Mouse (Mus musculus): ENCODE measurements around the gene 9930104L06Rik.

9930104L06Rik gene

DNA sequence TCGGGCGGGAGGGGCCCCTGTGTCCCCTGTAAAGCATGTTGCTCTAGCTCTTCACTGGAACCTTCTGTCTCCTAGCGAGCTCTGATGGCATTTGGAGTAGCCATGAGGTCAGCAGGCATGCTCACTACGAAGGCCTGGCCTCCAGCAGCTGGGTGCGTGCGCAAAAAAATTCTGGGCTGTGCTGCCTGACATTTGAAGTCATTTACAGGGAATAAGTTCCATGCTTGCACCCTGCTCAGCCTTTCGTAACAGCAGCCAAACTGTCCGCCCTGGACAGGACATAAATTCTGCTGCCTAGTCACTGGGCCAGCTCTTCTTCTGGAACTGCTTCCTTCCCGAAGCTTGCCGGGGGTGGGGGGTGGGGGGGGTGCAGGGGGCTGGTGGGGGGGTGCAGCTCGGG lies 22.2 kb downstream of the 9930104L06Rik start:
- in situ Hi-C loops (cut with MseI, MboI) = loop anchor here in 1 of 2 experiments (5.0 kb wide), 1 partner anchor 63 kb away; no protein-coding TSS in a partner anchor

DNA sequence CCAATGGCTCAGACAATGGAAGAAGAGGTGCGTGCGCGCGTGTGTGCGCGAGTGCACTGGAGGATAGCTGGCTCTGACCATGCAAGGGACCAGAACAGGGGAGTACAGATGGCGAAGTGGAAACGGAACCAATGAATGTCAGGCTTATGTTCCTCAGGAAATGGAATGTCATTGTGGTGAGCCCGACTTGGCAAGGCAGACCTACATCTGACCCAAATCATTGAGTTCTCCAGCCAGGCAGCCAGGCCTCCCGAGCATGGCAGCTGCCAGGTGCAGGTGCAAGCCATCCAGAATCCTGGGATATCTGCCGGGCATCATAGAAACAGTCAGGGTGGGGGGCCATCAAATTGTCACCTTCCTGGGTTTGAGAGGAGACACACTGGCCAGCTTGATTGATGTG lies 24.1 kb downstream of the 9930104L06Rik start:
- in situ Hi-C loops (cut with MseI, MboI) = no loop called here

DNA sequence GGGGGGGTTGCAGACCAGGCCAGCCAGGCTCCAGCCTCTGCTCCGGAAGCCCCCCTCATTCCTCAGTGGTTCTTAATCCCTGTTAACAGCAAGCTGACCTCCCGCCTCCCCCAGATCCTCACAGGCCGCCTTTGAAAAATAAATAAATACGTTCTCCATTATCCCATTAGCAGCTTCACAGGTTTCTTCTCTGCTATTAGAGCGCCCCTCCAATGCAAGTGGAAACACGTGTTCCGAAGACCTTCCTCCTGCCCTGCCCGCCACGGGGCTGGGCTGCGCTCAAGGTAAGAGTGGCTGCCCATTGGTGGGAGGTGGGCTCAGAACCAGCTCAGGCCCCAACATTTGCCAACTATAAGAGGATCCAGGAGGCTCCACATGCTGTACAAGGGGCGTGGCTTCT lies 25.7 kb downstream of the 9930104L06Rik start:
- in situ Hi-C loops (cut with MseI, MboI) = no loop called here

DNA sequence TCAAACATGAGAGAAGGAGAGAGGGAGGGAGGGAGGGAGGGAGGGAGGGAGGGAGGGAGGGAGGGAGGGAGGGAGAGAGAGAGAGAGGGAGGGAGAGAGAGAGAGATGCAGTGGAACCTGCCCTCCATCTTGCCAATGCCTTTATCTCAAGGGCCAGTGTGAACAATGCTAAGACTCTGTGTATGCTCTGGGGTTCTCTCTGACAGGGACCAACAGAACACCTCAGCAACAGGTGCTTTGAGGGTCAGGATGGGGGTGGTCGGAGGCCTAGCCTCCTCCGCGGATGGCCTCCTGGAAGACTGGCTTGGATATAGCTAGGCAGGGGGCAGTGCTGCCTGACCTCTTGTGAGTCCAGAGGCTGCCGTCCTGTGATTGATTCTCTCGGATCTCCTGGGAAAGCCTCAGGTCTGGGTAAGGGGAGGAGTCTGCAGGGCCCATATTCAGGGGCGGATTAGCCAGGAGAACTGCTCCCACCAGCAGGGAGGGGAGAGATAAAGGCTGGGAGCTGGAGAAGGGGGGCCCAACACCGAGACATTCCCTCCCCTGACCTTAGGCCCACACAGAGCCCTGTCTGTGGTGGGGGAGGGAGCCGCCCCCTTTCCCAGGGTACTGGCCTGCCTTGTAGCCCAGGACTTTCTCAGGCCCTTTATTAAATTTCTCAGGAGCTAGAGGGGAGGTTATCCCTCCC lies 28.2 kb downstream of the 9930104L06Rik start:
- in situ Hi-C loops (cut with MseI, MboI) = no loop called here

DNA sequence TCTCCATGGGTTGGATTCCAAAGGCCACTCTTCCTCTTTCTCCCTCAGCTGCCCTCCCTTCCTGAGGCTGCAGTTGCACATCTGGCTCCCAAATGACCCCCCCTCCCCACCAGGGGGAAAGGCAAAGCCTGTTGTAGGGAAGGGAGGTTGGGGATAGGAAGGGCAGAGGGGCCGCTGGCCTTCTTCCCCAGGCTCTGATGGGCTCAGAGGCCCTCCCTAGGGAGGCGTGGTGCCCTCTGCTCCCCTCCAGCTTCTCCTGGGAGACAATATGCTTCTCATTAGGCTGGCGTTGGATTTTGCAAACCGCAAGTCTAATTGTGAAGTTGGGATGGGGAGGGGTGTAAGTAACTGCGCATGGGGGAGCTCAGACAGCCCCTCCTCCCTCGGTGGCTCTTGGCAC lies 31.9 kb downstream of the 9930104L06Rik start:
- in situ Hi-C loops (cut with MseI, MboI) = no loop called here

DNA sequence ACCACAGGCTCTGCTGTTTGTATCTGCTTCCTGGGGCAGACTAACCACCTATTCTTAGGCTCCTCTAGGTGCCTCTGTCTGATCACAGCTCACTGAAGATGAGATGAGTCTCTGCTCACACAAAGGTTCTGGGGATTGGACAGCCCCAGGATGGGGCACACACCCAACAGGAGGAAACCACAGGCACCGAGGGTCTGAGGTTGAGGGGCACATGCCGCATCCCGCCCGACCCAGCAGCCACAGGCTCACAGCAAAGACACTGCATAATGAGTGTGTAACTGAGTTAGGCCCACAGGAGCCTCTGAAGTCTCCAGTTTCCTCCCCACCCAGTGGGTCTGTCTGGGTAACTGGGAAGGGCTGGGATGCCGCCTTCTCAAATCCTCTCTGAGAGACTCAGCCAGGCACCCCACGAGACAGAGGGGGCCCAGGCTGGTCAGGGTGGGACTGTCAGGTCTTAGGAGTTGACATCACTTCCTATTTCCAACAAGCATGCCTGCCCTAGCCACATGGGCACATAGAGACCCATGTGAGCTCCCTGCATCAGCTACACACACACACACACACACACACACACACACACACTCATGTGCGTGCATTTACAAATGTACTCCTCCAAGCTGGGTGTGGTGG lies 32.5 kb downstream of the 9930104L06Rik start:
- in situ Hi-C loops (cut with MseI, MboI) = no loop called here

DNA sequence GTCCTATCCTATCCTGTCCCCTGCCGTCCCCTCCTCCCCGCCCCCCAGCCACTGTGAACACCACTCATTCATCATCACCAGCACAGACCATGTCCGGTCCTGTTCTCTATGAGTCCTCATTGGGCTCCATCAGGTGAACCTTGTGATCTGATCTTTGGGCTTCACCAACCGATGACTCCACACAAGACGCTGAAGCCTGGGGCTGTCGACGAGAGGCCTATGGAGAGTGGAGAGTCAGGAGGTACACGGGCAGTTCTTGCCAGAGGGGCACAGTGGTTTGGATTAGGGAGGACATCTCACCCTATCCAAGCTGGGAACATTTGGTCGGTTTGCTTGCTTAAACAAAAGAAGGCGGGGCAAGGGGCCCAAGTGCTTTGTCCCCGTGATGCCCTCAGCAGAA lies 33.3 kb downstream of the 9930104L06Rik start:
- in situ Hi-C loops (cut with MseI, MboI) = no loop called here

DNA sequence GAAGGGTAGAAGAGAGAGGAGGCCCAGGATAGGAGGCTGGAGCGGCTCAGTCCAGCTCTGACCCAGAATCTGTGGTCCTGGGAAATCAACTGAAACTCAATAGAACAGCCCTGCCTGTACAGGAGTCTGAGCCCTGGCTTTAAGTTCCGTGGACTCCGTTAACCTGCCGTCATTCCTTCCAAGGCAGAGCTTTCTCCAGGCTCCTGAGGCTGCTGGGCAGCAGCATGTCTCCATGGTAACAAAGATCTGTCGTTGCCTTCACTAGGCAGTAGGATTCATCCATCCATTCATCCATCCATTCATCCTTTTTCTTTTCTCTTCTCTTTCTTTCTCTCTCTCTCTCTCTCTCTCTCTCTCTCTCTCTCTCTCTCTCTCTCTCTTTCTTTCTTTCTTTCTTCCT lies 33.8 kb downstream of the 9930104L06Rik start:
- in situ Hi-C loops (cut with MseI, MboI) = no loop called here

DNA sequence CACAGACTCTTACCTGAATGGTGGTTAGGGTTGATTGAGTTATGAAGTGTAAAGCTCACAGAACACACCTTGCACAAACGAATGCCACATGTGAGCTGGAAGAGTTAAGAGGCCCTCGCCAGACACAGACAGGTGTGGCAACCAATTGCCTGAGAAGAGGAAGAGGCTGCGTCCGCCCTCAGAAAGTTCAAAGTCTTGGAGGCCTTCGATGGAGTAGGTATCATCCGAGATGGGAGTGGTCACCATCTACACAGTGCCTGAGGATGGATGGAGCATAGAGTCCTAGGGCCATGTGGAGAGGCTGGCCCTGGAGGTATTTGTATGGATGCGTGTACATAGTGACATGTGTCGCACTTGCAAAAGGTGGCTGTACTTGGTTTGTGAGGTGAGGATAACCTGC lies 34.2 kb downstream of the 9930104L06Rik start:
- in situ Hi-C loops (cut with MseI, MboI) = no loop called here

DNA sequence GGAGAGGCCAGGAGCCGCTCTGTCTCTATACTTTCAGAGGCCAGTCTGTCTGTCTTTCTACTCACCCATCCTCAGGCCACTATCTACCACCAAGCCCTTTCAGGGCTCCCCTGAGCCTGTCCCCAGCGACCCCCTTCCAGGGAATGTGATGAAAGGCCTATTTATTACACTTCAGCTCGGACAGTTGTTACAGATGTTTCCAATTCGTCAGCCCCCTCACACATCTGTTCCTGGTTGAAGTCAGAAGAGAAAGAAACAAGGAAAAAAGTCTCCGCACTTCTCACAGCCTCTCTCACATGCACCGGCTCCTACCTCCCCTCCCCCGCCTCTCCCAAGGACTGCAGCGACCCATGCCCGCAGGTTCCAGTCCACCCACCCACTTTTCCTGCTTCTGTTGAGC lies 35.5 kb downstream of the 9930104L06Rik start:
- in situ Hi-C loops (cut with MseI, MboI) = no loop called here

DNA sequence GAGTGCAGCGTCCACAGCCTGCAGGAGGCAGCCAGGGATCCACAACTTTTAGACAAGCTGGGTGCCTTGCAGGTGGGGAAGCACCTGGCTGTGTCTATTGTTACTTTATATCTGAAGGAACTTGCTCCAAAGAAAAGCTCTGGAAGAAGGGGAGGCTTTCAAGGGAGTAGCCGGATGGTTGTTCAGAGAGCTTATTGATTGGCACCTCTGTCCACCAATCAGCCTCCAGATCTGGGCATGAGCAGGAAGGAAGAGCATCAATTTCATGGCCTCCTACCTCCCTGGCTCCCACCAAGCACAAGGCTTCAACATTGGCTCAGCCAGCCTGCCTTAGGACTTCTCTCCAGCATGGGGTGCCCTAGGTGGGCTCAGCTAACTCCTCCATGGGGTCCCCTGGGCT lies 36.4 kb downstream of the 9930104L06Rik start:
- in situ Hi-C loops (cut with MseI, MboI) = no loop called here

DNA sequence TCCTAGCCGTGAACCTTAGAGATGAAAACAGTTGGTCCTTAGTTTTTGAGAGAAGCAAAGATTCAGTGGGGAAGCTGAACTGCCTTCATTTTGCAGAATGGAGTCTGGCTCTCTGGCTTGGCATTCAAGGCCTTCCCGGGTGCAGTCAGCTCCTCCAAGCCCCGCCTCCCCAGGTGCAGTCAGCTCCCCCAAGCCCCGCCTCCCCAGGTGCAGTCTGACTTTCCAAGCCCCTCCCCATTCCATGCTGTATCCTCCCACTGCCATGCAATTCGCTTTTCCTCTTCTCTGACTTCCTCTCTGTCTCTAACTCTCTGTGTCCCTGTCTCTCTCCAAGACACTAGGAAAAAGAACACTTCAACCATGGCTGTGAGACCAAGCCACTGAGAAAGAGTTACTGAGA lies 41.4 kb downstream of the 9930104L06Rik start:
- in situ Hi-C loops (cut with MseI, MboI) = no loop called here

DNA sequence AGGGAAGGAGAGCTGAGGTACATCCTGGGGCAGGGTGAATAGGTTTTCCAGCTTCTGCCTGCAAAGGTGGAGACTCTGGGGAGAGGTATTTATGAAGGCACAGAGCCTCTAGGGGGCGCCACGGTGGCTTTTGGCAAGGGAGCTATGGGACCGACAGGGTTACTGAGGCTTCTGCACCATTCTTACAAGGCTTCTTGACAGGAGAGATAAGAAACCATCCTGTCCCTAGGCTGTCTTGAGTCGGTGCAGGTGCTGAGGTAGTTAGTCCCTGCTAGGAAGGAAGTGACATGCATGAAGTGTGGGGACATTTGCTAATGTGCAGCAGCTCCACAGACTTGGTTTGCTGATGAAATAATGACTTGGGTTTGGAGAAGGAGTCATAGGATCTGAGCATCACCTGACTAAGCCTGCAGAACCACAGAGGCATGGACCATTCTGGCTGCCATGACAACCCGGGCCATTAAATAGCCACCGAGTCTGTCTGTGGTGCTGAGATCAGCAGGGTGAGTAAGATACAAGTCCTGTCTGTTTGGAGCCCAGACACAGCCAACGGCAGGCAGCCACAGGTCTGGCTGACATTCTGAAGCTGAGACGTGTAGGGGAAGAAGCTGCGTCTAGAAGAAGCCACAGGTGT lies 47.2 kb downstream of the 9930104L06Rik start:
- in situ Hi-C loops (cut with MseI, MboI) = no loop called here

DNA sequence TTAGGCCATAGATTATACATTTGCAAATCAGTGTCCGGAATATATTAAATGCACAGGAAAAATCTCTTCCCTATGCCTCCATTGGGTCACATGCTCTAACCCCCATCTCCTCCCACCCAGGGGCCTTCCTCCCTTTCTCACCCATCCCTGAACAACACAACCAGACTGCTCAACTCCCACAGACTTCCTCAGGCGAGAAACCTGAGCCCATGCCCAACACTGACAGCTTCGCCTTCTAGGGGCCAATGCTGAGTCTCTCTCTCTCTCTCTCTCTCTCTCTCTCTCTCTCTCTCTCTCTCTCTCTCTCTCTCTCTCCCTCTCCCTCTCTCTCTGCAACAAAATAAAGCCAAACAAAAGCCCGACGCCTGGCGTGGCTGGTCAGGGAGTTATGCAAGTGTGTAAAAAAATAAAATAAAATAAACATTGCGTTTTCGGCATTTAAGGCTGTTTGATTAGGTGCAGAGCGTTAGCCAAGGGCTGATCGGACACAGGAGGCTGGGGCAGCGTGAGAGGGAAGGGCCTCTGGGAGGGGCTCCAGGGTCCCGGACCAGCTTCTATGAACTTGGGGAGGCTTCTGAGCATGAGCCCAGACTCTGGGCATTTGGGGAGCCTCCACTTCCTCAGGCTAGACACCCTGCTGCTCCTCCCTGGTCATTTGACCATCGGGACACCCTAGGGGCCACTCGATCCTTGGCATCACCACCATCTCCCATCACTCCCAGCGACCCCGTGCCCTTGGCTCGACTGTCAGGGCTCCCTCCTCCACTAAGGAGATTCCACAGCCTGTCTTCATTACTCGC lies 48.2 kb downstream of the 9930104L06Rik start:
- in situ Hi-C loops (cut with MseI, MboI) = no loop called here

DNA sequence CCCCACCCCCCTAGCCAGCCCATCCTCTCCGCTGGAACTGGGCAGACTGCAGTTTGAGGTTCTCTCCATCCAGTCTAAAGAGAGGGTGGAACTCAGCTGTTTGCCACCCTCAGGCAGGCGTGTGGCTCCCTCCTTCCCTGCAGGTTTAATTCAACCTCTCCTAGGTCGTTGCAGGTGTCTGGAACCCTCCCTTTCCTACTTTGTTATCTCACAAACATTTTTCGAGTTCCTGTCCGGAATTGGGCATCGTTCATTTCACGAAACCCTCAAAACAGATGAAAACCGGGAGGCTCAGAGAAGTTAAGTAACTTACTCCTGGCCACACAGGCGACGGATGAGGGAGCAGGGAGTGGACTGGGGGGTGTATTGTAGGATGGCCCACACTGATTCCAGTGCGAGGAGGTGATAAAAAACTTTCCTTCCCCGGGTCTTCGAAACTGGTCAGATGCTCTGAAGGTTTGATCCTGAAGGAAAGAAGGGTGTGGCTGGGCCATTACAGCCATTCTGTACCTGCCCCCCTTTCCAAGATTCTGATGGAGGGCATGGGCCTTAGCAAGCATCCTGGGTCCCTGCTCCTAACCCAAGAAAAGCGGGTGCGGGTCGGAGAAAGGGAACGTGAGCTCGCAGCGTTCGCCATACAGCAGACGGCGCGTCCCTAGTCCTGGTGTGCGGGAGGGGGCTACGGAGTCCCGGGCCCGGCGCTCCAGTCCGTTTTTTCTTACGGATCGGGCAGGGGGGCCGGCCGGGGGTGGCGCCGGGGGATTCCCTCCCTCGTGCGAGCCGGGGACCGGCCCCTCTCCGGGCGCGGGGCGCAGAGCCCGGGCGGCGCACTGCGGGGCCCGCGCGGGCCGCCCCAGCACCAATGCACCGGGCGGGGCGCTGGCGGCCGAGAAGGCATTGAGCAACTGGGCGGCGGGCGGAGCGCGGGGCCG lies 49.1 kb downstream of the 9930104L06Rik start, which contains the start of gene Rspo1:
Gene Rspo1, plus strand, starts transcription at position 760 of the 932 bp plus-strand sequence.
- in situ Hi-C loops (cut with MseI, MboI) = no loop called here

DNA sequence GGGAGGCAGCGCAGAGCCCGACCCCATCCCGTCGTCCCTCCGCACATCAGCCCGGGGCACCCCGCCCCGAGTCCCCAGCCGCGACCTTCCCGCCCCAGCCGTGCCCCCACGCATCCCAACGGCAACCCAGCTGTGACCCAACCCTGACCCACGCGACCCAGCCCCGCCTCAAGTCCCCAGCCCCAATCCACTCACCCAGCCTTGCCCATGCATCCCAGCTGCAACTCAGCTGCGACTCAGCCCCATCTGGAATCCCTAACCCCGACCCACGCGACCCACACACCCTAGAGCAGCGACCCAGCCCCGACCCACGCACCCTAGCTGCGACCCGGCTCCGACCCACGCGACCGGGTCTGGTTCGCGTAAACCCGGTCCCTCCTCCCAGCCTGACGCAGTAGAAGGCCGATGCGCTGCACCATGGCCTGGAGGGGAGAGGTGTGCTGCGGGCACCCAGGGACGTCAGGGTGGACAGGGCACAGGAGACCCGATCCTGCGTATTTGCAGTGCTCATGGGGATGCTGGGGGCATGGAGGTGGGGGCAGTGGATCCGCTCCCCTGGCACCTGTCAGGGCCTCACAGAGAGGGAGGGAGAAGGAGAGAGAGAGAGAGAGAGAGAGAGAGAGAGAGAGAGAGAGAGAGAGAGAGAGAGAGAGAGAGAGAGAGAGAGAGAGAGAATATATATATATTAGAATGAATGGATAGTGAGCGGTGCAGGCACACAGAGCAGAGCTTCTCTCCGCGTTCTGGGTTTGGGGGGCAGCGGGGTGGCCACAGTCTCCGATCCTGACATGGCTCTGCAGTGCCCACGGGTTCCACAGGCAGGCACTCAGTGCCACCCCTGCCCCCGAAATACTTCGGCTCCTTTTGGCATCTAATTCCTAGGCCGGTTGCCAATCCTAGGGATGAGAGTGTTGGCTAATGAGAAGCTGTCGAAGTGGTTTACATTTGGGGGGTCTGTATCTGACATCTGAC lies 50.2 kb downstream of the 9930104L06Rik start:
- in situ Hi-C loops (cut with MseI, MboI) = no loop called here

DNA sequence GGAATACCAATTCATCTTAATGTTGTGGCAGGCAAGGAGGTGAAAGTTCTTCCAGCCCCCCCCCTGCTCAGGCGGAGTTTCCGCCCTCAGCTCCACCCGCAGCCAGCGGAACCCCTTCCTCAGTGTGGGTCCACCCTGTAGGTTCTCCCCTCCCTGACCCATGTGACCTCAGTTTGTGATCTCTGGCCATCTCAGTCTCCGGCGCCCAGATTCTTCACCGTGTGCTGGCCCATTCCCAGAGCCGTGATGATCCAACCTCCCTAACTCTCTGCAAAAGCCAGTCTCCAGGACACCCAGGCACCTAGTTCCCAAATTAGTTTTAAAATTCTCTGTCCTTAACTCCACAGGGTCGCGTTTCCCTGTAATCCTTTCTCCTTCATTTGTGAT lies 50.9 kb downstream of the 9930104L06Rik start:
- in situ Hi-C loops (cut with MseI, MboI) = no loop called here

DNA sequence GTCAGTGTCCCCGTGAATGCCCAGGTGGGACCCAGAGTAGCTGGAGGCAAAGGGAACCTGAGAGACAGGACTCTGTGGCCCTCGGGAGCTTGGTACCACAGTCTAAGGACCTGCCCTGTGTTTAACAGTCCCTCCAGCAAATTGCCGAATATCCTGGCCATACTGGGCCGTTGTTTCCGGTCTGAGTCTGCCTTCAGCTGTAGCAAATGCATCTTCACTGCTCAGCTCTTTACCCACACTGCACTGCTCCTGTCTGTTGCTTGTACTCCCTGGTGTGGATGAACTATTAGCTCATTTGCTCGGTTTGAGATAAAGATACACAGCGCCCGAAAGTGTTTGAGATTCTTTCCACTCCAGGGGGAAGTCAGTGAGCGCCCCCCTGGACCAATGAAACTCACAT lies 51.5 kb downstream of the 9930104L06Rik start:
- in situ Hi-C loops (cut with MseI, MboI) = no loop called here

DNA sequence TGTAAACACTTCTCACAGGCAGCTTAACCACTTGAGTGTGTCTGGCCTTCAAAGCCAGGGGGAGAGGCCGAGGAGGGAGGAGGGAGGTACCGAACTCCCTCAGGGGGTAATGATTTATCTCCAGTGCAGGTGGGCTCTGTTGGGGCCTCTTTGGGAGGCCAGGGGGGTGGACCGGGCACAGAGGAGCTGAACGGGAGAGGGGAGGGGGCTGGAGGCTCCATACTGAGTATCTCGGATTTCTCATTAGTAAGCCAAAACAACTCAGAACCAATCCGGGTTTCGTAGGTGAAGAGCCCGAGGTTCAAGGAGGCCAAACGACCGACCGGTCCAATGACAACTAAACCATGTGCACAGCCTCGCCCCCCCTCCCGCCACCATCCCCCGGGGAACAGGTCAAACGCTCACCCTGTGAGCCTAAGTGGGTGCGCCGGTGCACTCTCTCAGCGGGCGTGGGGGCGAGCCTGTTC lies 53.0 kb downstream of the 9930104L06Rik start:
- in situ Hi-C loops (cut with MseI, MboI) = no loop called here

DNA sequence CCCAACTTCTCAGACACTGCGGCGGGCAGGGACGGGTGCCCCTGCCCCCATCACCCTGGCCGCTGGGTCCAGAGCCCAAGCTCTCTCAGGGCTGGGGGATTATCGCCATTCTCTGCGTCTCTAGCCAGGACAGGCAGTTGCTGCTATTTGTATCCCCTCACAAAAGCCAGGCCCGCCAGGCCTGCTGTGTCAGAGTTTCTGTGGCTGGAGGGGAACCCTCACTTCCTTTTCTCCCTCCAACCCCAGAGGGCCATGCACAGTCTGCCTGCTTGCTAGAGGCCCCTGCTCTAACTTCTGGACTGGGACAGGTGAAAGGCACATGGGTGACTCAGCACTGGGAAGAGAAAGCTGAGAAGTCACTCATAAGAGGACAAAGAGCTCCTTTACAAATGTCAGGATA lies 53.5 kb downstream of the 9930104L06Rik start:
- in situ Hi-C loops (cut with MseI, MboI) = no loop called here
